Mouse (Mus musculus) layer of hippocampus, adult 8-10 months (tissue): ENCODE data around the gene Acp5. TPM values are rescaled to one million over a fixed set of nuclear protein-coding genes. Genes with fewer than 3 reads are reported as not detected.
"Not testable (repeated sequence)": the region's sequence is repeated elsewhere in the genome, so short reads cannot be mapped to it uniquely, and the experiment has no call there.

Source experiments
- DNase-seq, 2 experiments: peaks; one replicate each; pipeline ENCODE4 v3.0.0; 2022; ENCODE audit warnings: low spot score in 2 of 2
- total RNA-seq, 4 experiments: library from RNA; stranded (reverse); gene quantifications; 2 replicates each; pipeline ENCODE4 v1.2.4; 2022

Gene Acp5
- under 1 TPM in 3 of 4 experiments, not detected in 1; 0.54 to 0.98 (median 0.65) TPM for total RNA-seq

- no peak for DNase-seq
Observed at GRCm38 (mm10) chr9:22135644-22136390, at the start of gene Acp5. Gene Acp5 (minus strand): TSS chr9:22135711.

- no peak for DNase-seq
Observed at GRCm38 (mm10) chr9:22172318-22172717, 36.8 kb upstream of the Acp5 start.

GRCm38 (mm10) chr9:22169327-22169726 is 33.8 kb upstream of the Acp5 start:
- DNase-seq = no peak

GRCm38 (mm10) chr9:22167751-22168150 is 32.2 kb upstream of the Acp5 start:
- no peak for DNase-seq

GRCm38 (mm10) chr9:22166686-22167085 is 31.2 kb upstream of the Acp5 start:
- DNase-seq = no peak

- DNase-seq = no peak
Observed at GRCm38 (mm10) chr9:22165964-22166363, 30.5 kb upstream of the Acp5 start.

GRCm38 (mm10) chr9:22164711-22165668 is 29.5 kb upstream of the Acp5 start:
- peak in 1 of 2 experiments; percentile 56 for DNase-seq

GRCm38 (mm10) chr9:22162912-22163311 is 27.4 kb upstream of the Acp5 start:
- no peak for DNase-seq

GRCm38 (mm10) chr9:22162305-22162704 is 26.8 kb upstream of the Acp5 start:
- no peak for DNase-seq

- no peak for DNase-seq
Observed at GRCm38 (mm10) chr9:22161299-22161698, 25.8 kb upstream of the Acp5 start.

- DNase-seq = peak in 1 of 2 experiments; percentile 15
Observed at GRCm38 (mm10) chr9:22157516-22158265, 22.2 kb upstream of the Acp5 start.

- peak; percentile 96 to 98 for DNase-seq
Observed at GRCm38 (mm10) chr9:22156497-22157245, 21.2 kb upstream of the Acp5 start, which contains the start of gene Pigyl. Gene Pigyl (plus strand): TSS chr9:22156846.

- DNase-seq = peak; percentile 48 to 69
Observed at GRCm38 (mm10) chr9:22155614-22156013, 20.1 kb upstream of the Acp5 start.

GRCm38 (mm10) chr9:22153810-22154209 is 18.3 kb upstream of the Acp5 start:
- no peak for DNase-seq

GRCm38 (mm10) chr9:22150946-22151345 is 15.4 kb upstream of the Acp5 start:
- no peak for DNase-seq

GRCm38 (mm10) chr9:22150249-22150693 is 14.8 kb upstream of the Acp5 start:
- DNase-seq = not testable (repeated sequence)

GRCm38 (mm10) chr9:22149426-22150248 is 14.1 kb upstream of the Acp5 start:
- DNase-seq = no peak

GRCm38 (mm10) chr9:22144304-22144965 is 8.9 kb upstream of the Acp5 start:
- no peak for DNase-seq
